Mouse (Mus musculus): ENCODE data around the gene Sgms2. TPM values are rescaled to one million over a fixed set of nuclear protein-coding genes. Genes with fewer than 3 reads are reported as not detected.
A peak's percentile ranks its signal among the peaks of the same experiment; 100 is the strongest.

Sgms2 gene
- polyA plus RNA-seq, 1 experiment, result 27.2 TPM

DNA sequence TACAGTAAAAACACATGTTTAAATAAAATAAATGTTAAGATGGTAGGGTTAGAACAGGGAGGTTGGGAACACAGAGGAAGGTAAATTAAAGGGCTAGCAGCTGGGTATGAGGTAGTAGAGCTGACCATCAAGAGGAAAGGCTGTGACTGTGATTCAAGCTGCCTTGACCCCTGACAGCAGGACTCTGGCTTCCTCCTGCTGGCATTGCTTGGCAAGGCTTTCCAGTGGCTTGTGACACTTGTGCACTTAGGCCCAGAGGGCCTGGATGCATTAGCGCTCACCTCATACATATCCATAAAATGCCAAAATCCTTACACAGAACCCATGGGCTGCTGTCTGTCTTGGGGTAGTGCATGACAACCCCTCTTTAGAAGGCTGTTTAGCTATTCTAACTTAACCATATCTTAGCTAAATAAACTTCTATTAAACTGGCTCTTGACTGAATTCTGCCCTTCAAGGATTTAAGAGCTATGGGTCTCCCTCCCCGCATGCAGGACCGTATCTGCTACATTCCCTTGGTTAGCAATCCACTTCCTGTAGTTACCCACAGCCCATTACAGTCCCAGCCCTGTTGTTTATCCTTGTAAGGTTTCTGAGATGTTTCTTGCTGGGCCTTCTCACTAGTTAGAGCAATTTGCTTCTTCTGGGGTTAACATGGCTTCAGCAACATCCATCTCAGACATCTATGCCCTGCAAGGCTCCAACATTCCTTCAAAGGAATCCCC is 25.5 kb downstream of the Sgms2 start:
- TF ChIP-seq POLR2A (IDR thresholded peaks at IDR 0.05; ENCODE audit: low read depth, low read length) (no peak), CTCF (conservative IDR thresholded peaks at IDR 0.05; ENCODE audit: insufficient read depth, insufficient read length, low read depth, low read length) (0 out of 2 replicates have a peak, but pooled peaks have one; percentile 0)
- H3K27ac ChIP-seq (ENCODE audit: insufficient read depth, low read depth, low read length), result peak overlapping the region; percentile 17; the same call in 1 of the 2 replicates
- no peaks in the 10 kb centered on the region for H3K27me3 ChIP-seq (replicated peaks; ENCODE audit: control insufficient read depth, insufficient read depth, low read length)
- H3K4me3 ChIP-seq (ENCODE audit: insufficient read depth, low read depth, low read length), result no peak overlapping the region
- peak; percentile 65 for DNase-seq
- 51% methylated on average over 3 of the region's 3 CpGs for WGBS
- H3K36me3 ChIP-seq (ENCODE audit: control insufficient read depth, insufficient read depth, low read length), result no peaks in the 10 kb centered on the region
- peaks cover 16% of the 10 kb centered on the region for H3K4me1 ChIP-seq (ENCODE audit: control insufficient read depth, insufficient read depth, low read length)

DNA sequence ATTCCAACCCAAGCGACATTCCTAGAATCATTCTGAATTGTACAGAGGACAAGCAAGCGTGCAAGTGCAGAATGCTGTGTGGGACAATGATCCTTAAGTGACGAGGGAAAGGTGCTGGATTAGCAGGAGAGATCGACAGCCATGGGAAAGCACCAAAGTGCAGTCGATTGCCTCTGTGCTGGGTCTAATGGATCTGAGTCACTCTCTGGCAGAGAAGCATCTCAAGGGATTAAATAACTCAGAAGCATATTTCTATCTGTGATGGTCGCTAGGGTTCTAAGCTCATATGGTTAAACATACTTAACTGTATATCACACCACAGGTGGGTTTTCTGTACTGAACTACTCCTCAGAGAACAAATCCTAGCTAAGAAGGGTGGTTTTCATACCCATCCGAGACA is 118.2 kb downstream of the Sgms2 start:
- Histone ChIP-seq H3K27ac (ENCODE audit: insufficient read depth, low read depth, low read length) (no peak overlapping the region), H3K36me3 (ENCODE audit: control insufficient read depth, insufficient read depth, low read length) (no peaks in the 10 kb centered on the region), H3K27me3 (replicated peaks; ENCODE audit: control insufficient read depth, insufficient read depth, low read length) (no peaks in the 10 kb centered on the region), H3K4me1 (ENCODE audit: control insufficient read depth, insufficient read depth, low read length) (no peaks in the 10 kb centered on the region), H3K4me3 (ENCODE audit: insufficient read depth, low read depth, low read length) (no peak overlapping the region)
- TF ChIP-seq POLR2A (IDR thresholded peaks at IDR 0.05; ENCODE audit: low read depth, low read length) (no peak), CTCF (conservative IDR thresholded peaks at IDR 0.05; ENCODE audit: insufficient read depth, insufficient read length, low read depth, low read length) (no peak)
- DNase-seq, result no peak
- WGBS, result 83% methylated on average over 7 of the region's 7 CpGs

DNA sequence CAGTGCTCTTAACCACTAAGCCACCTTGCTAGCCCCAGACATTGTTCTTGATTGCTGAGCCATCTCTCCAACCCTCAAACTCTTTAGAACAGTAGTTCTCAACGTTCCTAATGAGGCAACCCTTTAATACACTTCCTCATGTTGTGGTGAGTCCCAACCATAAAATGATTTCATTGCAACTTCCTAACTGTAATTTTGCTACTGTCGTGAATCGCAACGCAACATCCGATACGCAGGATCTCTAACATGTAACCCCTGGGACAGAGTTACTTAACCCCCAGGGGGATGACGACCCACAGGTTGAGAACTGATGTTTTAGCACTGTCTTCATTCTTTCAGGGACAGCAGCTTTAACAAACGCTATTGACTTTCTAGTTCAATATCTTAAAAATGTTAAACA is 122.5 kb downstream of the Sgms2 start:
- TF ChIP-seq POLR2A (IDR thresholded peaks at IDR 0.05; ENCODE audit: low read depth, low read length) (no peak), CTCF (conservative IDR thresholded peaks at IDR 0.05; ENCODE audit: insufficient read depth, insufficient read length, low read depth, low read length) (no peak)
- H3K4me3 ChIP-seq (ENCODE audit: insufficient read depth, low read depth, low read length), result no peak overlapping the region
- WGBS, result 87% methylated on average over 8 of the region's 8 CpGs
- H3K36me3 ChIP-seq (ENCODE audit: control insufficient read depth, insufficient read depth, low read length), result no peaks in the 10 kb centered on the region
- H3K4me1 ChIP-seq (ENCODE audit: control insufficient read depth, insufficient read depth, low read length), result peaks cover 18% of the 10 kb centered on the region; the same call in 1 of the 2 replicates
- DNase-seq, result no peak
- H3K27ac ChIP-seq (ENCODE audit: insufficient read depth, low read depth, low read length), result no peak overlapping the region
- no peaks in the 10 kb centered on the region for H3K27me3 ChIP-seq (replicated peaks; ENCODE audit: control insufficient read depth, insufficient read depth, low read length)

DNA sequence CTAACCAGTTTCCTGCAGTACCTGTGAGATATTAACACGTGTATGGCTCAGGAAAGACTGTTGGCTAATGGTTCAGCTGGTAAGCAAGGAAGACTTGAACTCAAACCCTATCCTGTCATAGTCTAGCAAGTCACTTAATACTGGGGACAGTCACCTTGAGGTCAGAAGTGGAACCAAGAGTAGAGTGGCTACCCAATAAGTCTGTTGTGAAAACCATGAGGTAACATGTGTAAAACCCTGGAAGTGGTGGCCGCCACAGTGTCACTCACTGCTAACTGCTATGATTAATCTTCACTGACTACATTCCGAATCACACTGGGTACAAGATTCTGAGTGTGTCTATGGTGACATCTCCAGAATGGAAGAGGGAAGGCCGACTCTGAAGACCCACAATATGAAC is 123.8 kb downstream of the Sgms2 start:
- 84% methylated on average over 4 of the region's 4 CpGs for WGBS
- TF ChIP-seq CTCF (conservative IDR thresholded peaks at IDR 0.05; ENCODE audit: insufficient read depth, insufficient read length, low read depth, low read length) (no peak), POLR2A (IDR thresholded peaks at IDR 0.05; ENCODE audit: low read depth, low read length) (no peak)

GRCm38 (mm10) chr3:131364632-131365446 is 126.4 kb downstream of the Sgms2 start:
- DNase-seq, result peak; percentile 97
- peak overlapping the region; percentile 62 for H3K4me3 ChIP-seq (ENCODE audit: insufficient read depth, low read depth, low read length)
- 16% methylated on average over 23 of the region's 23 CpGs for WGBS

More for the DNA sequence above, 123.8 kb downstream of the Sgms2 start:
- no peak overlapping the region; the same call in 1 of the 2 replicates for H3K27ac ChIP-seq (ENCODE audit: insufficient read depth, low read depth, low read length)
- no peak overlapping the region for H3K4me3 ChIP-seq (ENCODE audit: insufficient read depth, low read depth, low read length)
- H3K4me1 ChIP-seq (ENCODE audit: control insufficient read depth, insufficient read depth, low read length), result peaks cover 24% of the 10 kb centered on the region; the same call in 1 of the 2 replicates
- DNase-seq, result no peak
- H3K27me3 ChIP-seq (replicated peaks; ENCODE audit: control insufficient read depth, insufficient read depth, low read length), result no peaks in the 10 kb centered on the region
- no peaks in the 10 kb centered on the region for H3K36me3 ChIP-seq (ENCODE audit: control insufficient read depth, insufficient read depth, low read length)

DNA sequence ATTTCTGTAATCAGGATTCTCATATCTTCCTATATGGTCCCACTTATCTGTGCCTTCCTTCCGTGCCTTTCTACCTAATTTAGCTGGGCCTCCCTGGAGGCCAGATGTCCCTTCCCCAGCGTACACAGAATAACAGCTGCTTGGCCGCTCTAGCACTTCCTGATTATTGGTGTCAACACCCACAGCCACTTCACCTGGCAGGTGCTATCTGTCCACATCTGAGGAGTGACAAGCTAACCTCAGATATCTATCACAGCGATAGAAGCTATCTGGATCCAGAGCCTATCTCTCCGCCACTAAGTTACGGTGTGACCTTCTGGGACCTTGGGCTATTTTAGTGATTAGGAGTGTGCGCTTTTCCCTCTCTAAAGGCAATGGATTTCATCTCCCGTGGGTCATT is 127.0 kb downstream of the Sgms2 start:
- no peak for DNase-seq
- H3K4me3 ChIP-seq (ENCODE audit: insufficient read depth, low read depth, low read length), result peak overlapping the region; percentile 29; the same call in 1 of the 2 replicates
- H3K27me3 ChIP-seq (replicated peaks; ENCODE audit: control insufficient read depth, insufficient read depth, low read length), result no peaks in the 10 kb centered on the region
- peak overlapping the region; percentile 93 for H3K27ac ChIP-seq (ENCODE audit: insufficient read depth, low read depth, low read length)
- no peak for TF ChIP-seq POLR2A (IDR thresholded peaks at IDR 0.05; ENCODE audit: low read depth, low read length)
- no peak for TF ChIP-seq CTCF (conservative IDR thresholded peaks at IDR 0.05; ENCODE audit: insufficient read depth, insufficient read length, low read depth, low read length)
- no peaks in the 10 kb centered on the region for H3K36me3 ChIP-seq (ENCODE audit: control insufficient read depth, insufficient read depth, low read length)
- 29% methylated on average over 8 of the region's 8 CpGs for WGBS
- peaks cover 32% of the 10 kb centered on the region; the same call in 1 of the 2 replicates for H3K4me1 ChIP-seq (ENCODE audit: control insufficient read depth, insufficient read depth, low read length)

More at GRCm38 (mm10) chr3:131364632-131365446, 126.4 kb downstream of the Sgms2 start:
- Histone ChIP-seq H3K27me3 (replicated peaks; ENCODE audit: control insufficient read depth, insufficient read depth, low read length) (no peaks in the 10 kb centered on the region), H3K27ac (ENCODE audit: insufficient read depth, low read depth, low read length) (peak overlapping the region; percentile 98), H3K4me1 (ENCODE audit: control insufficient read depth, insufficient read depth, low read length) (peaks cover 29% of the 10 kb centered on the region; the same call in 1 of the 2 replicates), H3K36me3 (ENCODE audit: control insufficient read depth, insufficient read depth, low read length) (no peaks in the 10 kb centered on the region)
- no peak for TF ChIP-seq CTCF (conservative IDR thresholded peaks at IDR 0.05; ENCODE audit: insufficient read depth, insufficient read length, low read depth, low read length)
- TF ChIP-seq POLR2A (IDR thresholded peaks at IDR 0.05; ENCODE audit: low read depth, low read length), result no peak

- Histone ChIP-seq H3K4me3 (ENCODE audit: insufficient read depth, low read depth, low read length) (no peak overlapping the region), H3K27ac (ENCODE audit: insufficient read depth, low read depth, low read length) (no peak overlapping the region; the same call in 1 of the 2 replicates), H3K4me1 (ENCODE audit: control insufficient read depth, insufficient read depth, low read length) (peaks cover 32% of the 10 kb centered on the region; the same call in 1 of the 2 replicates), H3K36me3 (ENCODE audit: control insufficient read depth, insufficient read depth, low read length) (no peaks in the 10 kb centered on the region), H3K27me3 (replicated peaks; ENCODE audit: control insufficient read depth, insufficient read depth, low read length) (no peaks in the 10 kb centered on the region)
- TF ChIP-seq POLR2A (IDR thresholded peaks at IDR 0.05; ENCODE audit: low read depth, low read length) (no peak), CTCF (conservative IDR thresholded peaks at IDR 0.05; ENCODE audit: insufficient read depth, insufficient read length, low read depth, low read length) (no peak)
- 66% methylated on average over 14 of the region's 14 CpGs for WGBS
- DNase-seq, result no peak
Measured at GRCm38 (mm10) chr3:131363602-131364001, 127.6 kb downstream of the Sgms2 start.

Data from kidney, adult 2 months (tissue).